Mouse (Mus musculus): Measurements from ENCODE around the gene Rpn1. TPM values are rescaled to one million over a fixed set of nuclear protein-coding genes. Genes with fewer than 3 reads are reported as not detected.

The Rpn1 gene
- polyA plus RNA-seq, 1 experiment: 128 TPM

- no peak for TF ChIP-seq POLR2A (IDR thresholded peaks at IDR 0.05; ENCODE audit: insufficient read length, low read depth)
- TF ChIP-seq POLR2AphosphoS2 (IDR thresholded peaks at IDR 0.05; ENCODE audit: insufficient read length, low read depth): no peak
- TF ChIP-seq MYOG (IDR thresholded peaks at IDR 0.05; ENCODE audit: control insufficient read depth in 1 of 3, insufficient read depth in 1 of 3, insufficient read length in 2 of 3, low read depth in 2 of 3): no peak
- no peak for TF ChIP-seq SRF (IDR thresholded peaks at IDR 0.05; ENCODE audit: control insufficient read depth, insufficient read length, low read depth)
- no peak for TF ChIP-seq E2F4 (IDR thresholded peaks at IDR 0.05; ENCODE audit: insufficient read depth)
- Histone ChIP-seq H3K79me2 (ENCODE audit: control insufficient read depth, insufficient read depth) (no peaks in the 10 kb centered on the region), H3K4me2 (ENCODE audit: low read depth) (no peak overlapping the region), H3K4me3 (no peak overlapping the region), H3K27me3 (ENCODE audit: control insufficient read depth, insufficient read depth, insufficient read length) (no peaks in the 10 kb centered on the region), H3K36me3 (ENCODE audit: control insufficient read depth, insufficient read depth) (no peaks in the 10 kb centered on the region), H3ac (ENCODE audit: control insufficient read depth, insufficient read length) (no peak overlapping the region)
Measured at GRCm38 (mm10) chr6:88051206-88051605, 33.1 kb upstream of the Rpn1 start.

GRCm38 (mm10) chr6:88053228-88054080 lies 30.8 kb upstream of the Rpn1 start:
- TF ChIP-seq MAX (IDR thresholded peaks at IDR 0.05; ENCODE audit: low read depth) (no peak), POLR2A (IDR thresholded peaks at IDR 0.05; ENCODE audit: insufficient read length, low read depth) (no peak), TCF12 (IDR thresholded peaks at IDR 0.05; ENCODE audit: insufficient read depth, poor library complexity, severe bottlenecking) (no peak), MYOD1 (IDR thresholded peaks at IDR 0.05; ENCODE audit: control insufficient read depth in 1 of 3, insufficient read length in 2 of 3, low read depth in 2 of 3) (no peak), TCF3 (IDR thresholded peaks at IDR 0.05; ENCODE audit: insufficient read length, low read depth) (no peak), REST (IDR thresholded peaks at IDR 0.05; ENCODE audit: insufficient read depth, insufficient read length) (no peak), E2F4 (IDR thresholded peaks at IDR 0.05; ENCODE audit: insufficient read depth) (no peak), POLR2AphosphoS2 (IDR thresholded peaks at IDR 0.05; ENCODE audit: insufficient read length, low read depth) (no peak), SRF (IDR thresholded peaks at IDR 0.05; ENCODE audit: control insufficient read depth, insufficient read length, low read depth) (no peak), CEBPB (IDR thresholded peaks at IDR 0.05; ENCODE audit: insufficient read depth, poor library complexity, severe bottlenecking) (no peak)
- H3K36me3 ChIP-seq (ENCODE audit: control insufficient read depth, insufficient read depth): no peaks in the 10 kb centered on the region
- H3ac ChIP-seq (ENCODE audit: control insufficient read depth, insufficient read length): no peak overlapping the region
- H3K79me2 ChIP-seq (ENCODE audit: control insufficient read depth, insufficient read depth): no peaks in the 10 kb centered on the region
- H3K27me3 ChIP-seq (ENCODE audit: control insufficient read depth, insufficient read depth, insufficient read length): no peaks in the 10 kb centered on the region
- H3K4me2 ChIP-seq (ENCODE audit: low read depth): no peak overlapping the region
- H3K4me3 ChIP-seq: no peak overlapping the region

- TF ChIP-seq MAX (IDR thresholded peaks at IDR 0.05; ENCODE audit: low read depth) (no peak), E2F4 (IDR thresholded peaks at IDR 0.05; ENCODE audit: insufficient read depth) (no peak), POLR2A (IDR thresholded peaks at IDR 0.05; ENCODE audit: insufficient read length, low read depth) (no peak), SRF (IDR thresholded peaks at IDR 0.05; ENCODE audit: control insufficient read depth, insufficient read length, low read depth) (no peak), MYOD1 (IDR thresholded peaks at IDR 0.05; ENCODE audit: control insufficient read depth in 1 of 3, insufficient read length in 2 of 3, low read depth in 2 of 3) (no peak), CEBPB (IDR thresholded peaks at IDR 0.05; ENCODE audit: insufficient read depth, poor library complexity, severe bottlenecking) (no peak), MYOG (IDR thresholded peaks at IDR 0.05; ENCODE audit: control insufficient read depth in 1 of 3, insufficient read depth in 1 of 3, insufficient read length in 2 of 3, low read depth in 2 of 3) (no peak), USF1 (IDR thresholded peaks at IDR 0.05; ENCODE audit: low read depth) (no peak), POLR2AphosphoS2 (IDR thresholded peaks at IDR 0.05; ENCODE audit: insufficient read length, low read depth) (no peak), TCF12 (IDR thresholded peaks at IDR 0.05; ENCODE audit: insufficient read depth, poor library complexity, severe bottlenecking) (no peak), TCF3 (IDR thresholded peaks at IDR 0.05; ENCODE audit: insufficient read length, low read depth) (no peak), REST (IDR thresholded peaks at IDR 0.05; ENCODE audit: insufficient read depth, insufficient read length) (no peak)
- Histone ChIP-seq H3ac (ENCODE audit: control insufficient read depth, insufficient read length) (no peak overlapping the region), H3K79me2 (ENCODE audit: control insufficient read depth, insufficient read depth) (no peaks in the 10 kb centered on the region), H3K27me3 (ENCODE audit: control insufficient read depth, insufficient read depth, insufficient read length) (no peaks in the 10 kb centered on the region), H3K36me3 (ENCODE audit: control insufficient read depth, insufficient read depth) (no peaks in the 10 kb centered on the region), H3K4me2 (ENCODE audit: low read depth) (no peak overlapping the region), H3K4me3 (no peak overlapping the region)
Measured at GRCm38 (mm10) chr6:88054081-88054835, 30.0 kb upstream of the Rpn1 start.

GRCm38 (mm10) chr6:88055663-88056062 lies 28.6 kb upstream of the Rpn1 start:
- TF ChIP-seq POLR2AphosphoS2 (IDR thresholded peaks at IDR 0.05; ENCODE audit: insufficient read length, low read depth) (no peak), E2F4 (IDR thresholded peaks at IDR 0.05; ENCODE audit: insufficient read depth) (no peak), SRF (IDR thresholded peaks at IDR 0.05; ENCODE audit: control insufficient read depth, insufficient read length, low read depth) (no peak), POLR2A (IDR thresholded peaks at IDR 0.05; ENCODE audit: insufficient read length, low read depth) (no peak), MYOD1 (IDR thresholded peaks at IDR 0.05; ENCODE audit: control insufficient read depth in 1 of 3, insufficient read length in 2 of 3, low read depth in 2 of 3) (no peak), MAX (IDR thresholded peaks at IDR 0.05; ENCODE audit: low read depth) (no peak), REST (IDR thresholded peaks at IDR 0.05; ENCODE audit: insufficient read depth, insufficient read length) (no peak), MYOG (IDR thresholded peaks at IDR 0.05; ENCODE audit: control insufficient read depth in 1 of 3, insufficient read depth in 1 of 3, insufficient read length in 2 of 3, low read depth in 2 of 3) (no peak), TCF12 (IDR thresholded peaks at IDR 0.05; ENCODE audit: insufficient read depth, poor library complexity, severe bottlenecking) (no peak), USF1 (IDR thresholded peaks at IDR 0.05; ENCODE audit: low read depth) (no peak), TCF3 (IDR thresholded peaks at IDR 0.05; ENCODE audit: insufficient read length, low read depth) (no peak), CEBPB (IDR thresholded peaks at IDR 0.05; ENCODE audit: insufficient read depth, poor library complexity, severe bottlenecking) (no peak)
- Histone ChIP-seq H3K36me3 (ENCODE audit: control insufficient read depth, insufficient read depth) (no peaks in the 10 kb centered on the region), H3K79me2 (ENCODE audit: control insufficient read depth, insufficient read depth) (no peaks in the 10 kb centered on the region), H3ac (ENCODE audit: control insufficient read depth, insufficient read length) (no peak overlapping the region), H3K27me3 (ENCODE audit: control insufficient read depth, insufficient read depth, insufficient read length) (no peaks in the 10 kb centered on the region), H3K4me2 (ENCODE audit: low read depth) (no peak overlapping the region), H3K4me3 (no peak overlapping the region)

All from myocyte (in vitro differentiated cells).